Mouse (Mus musculus): Measurements from ENCODE around the gene Vwa7. TPM values are rescaled to one million over a fixed set of nuclear protein-coding genes. Genes with fewer than 3 reads are reported as not detected.
"Not testable (repeated sequence)": the region's sequence is repeated elsewhere in the genome, so short reads cannot be mapped to it uniquely, and the experiment has no call there.

Gene Vwa7
- polyA plus RNA-seq (2016; fragmentation: Nextera tagmentation; extraction: Ambion mirVana): 0.15 and 0.23 TPM in 2 replicates

DNA sequence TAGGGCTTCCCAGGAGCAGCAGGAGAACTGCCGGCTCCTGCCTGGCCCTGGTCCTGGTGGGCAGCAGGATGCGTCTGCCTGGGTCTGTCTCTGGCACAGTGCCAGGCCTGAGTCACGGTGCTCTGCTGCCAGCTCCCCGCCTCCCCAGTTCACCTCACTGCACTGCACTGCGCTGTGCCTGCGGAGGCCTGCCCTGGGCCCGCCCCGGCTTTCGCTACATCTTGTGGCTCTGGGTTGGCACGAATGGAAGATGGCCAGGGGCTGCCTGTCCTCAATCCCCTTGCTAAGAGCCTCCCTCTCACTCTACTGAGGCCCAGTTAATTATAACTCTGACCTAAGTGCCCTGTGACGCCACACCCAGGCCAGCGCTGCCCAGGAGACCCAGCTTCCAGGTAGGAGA lies at the start of gene Vwa7:
TSS of gene Vwa7 (plus strand) at position 204 of the 400 bp plus-strand sequence.
- Histone ChIP-seq H3K4me3 (0 out of 2 replicates have a peak within 1 kb of the TSS, but pooled peaks have one; percentile 11), H3K9me3 (replicated peaks) (no peaks in the 10 kb centered on the region), H3K36me3 (peaks cover 70% of the 10 kb centered on the region), H3K27ac (0 out of 2 replicates have a peak within 1 kb of the TSS, but pooled peaks have one; percentile 16), H3K27me3 (ENCODE audit: low read depth, poor library complexity, severe bottlenecking) (no peaks in the 10 kb centered on the region), H3K4me1 (peaks cover 4% of the 10 kb centered on the region)
- peak; percentile 32 for DNase-seq (ENCODE audit: low spot score)
- WGBS: 90% methylated on average over 12 of the region's 12 CpGs

DNA sequence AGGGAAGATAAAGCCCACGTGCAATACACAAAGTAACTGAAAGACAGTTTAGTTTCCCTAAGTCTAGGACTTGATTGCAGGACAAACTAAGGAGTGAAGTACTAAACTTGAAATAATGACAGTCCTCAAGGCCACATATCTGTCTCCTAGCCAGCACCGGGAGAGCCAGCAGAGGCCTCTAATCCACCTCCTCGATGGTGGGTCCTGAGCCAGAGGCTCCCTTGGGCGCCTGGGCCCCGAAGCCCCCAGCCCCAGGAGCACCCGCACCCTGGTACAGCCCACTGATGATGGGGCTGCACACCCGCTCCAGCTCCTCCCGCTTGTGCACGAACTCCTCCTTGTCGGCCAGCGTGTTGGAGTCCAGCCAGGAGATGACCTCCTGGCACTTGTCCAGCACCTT lies 46.6 kb upstream of the Vwa7 start, which contains the start of gene Gm20481:
TSS of gene Gm20481 (plus strand) at position 91 of the 400 bp plus-strand sequence.
- not testable (repeated sequence) for H3K4me3 ChIP-seq; DNase-seq (ENCODE audit: low spot score); H3K9me3 ChIP-seq (replicated peaks); H3K27ac ChIP-seq; H3K36me3 ChIP-seq
- 66% methylated on average over 6 of the region's 11 CpGs for WGBS
- Histone ChIP-seq H3K4me1 (peaks cover 11% of the 10 kb centered on the region), H3K27me3 (ENCODE audit: low read depth, poor library complexity, severe bottlenecking) (peaks cover 58% of the 10 kb centered on the region)

- not testable (repeated sequence) for DNase-seq (ENCODE audit: low spot score); H3K27ac ChIP-seq; H3K4me3 ChIP-seq; H3K4me1 ChIP-seq; H3K9me3 ChIP-seq (replicated peaks); H3K36me3 ChIP-seq
- WGBS: 34% methylated on average over 26 of the region's 37 CpGs
- peaks cover 50% of the 10 kb centered on the region for H3K27me3 ChIP-seq (ENCODE audit: low read depth, poor library complexity, severe bottlenecking)
Observed at GRCm38 (mm10) chr17:34970850-34971249, 45.5 kb upstream of the Vwa7 start.

DNA sequence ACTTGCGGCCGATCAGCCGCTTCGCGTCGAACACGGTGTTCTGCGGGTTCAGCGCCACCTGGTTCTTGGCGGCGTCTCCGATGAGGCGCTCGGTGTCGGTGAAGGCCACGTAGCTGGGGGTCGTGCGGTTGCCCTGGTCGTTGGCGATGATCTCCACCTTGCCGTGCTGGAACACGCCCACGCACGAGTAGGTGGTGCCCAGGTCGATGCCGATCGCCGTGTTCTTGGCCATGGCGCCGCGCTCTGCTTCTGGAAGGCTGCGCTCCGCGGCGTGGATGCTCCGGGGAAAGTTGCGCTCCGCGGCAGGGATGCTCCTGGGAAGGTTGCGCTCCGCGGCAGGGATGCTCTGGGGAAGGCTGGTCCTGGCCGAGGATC lies 44.7 kb upstream of the Vwa7 start:
- not testable (repeated sequence) for H3K36me3 ChIP-seq; H3K27ac ChIP-seq; DNase-seq (ENCODE audit: low spot score); H3K9me3 ChIP-seq (replicated peaks); H3K4me1 ChIP-seq
- H3K27me3 ChIP-seq (ENCODE audit: low read depth, poor library complexity, severe bottlenecking): peaks cover 49% of the 10 kb centered on the region
- H3K4me3 ChIP-seq: peak overlapping the region; percentile 54
- 0% methylated on average over 18 of the region's 43 CpGs for WGBS

DNA sequence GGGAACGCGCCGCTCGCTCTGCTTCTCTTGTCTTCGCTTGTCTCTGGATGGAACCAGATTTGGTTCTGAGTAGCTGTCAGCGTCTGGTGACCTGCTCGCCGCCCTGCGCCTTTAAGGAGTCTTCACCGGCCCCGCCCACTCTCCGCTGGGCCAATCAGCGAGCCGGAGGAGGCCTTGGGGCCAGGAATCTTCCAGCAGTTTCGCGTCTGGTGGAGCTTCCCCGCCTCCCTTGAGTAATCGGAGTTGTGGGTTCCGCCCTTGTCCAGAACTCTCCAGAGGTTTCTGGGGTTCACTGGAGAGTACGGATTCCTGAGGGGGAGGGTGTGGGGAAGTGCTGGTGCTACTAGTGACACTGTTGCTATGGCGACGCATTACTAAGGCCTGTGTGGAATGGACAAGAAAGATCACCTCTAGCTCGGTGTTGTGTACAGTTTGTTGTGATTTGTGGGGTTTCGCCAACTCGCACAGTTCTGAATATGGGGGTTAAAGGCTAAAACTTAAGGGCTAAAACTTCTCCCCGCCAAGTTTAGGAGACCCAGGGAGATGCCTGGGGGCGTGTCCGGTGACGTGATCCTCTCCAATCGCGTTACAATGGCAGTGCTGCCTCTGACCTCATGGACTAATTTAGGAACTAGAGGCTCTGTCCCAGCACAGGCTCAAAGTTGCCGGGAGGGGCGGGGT lies 44.2 kb upstream of the Vwa7 start, which contains the start of the genes Hspa1a and Hspa1l:
TSS of gene Hspa1a (minus strand) at position 88 of the 681 bp plus-strand sequence.
TSS of gene Hspa1l (plus strand) at position 635 of the 681 bp plus-strand sequence.
- H3K9me3 ChIP-seq (replicated peaks); H3K4me1 ChIP-seq; H3K36me3 ChIP-seq: not testable (repeated sequence)
- H3K27me3 ChIP-seq (ENCODE audit: low read depth, poor library complexity, severe bottlenecking): peaks cover 44% of the 10 kb centered on the region
- H3K4me3 ChIP-seq: peak within 1 kb of the TSS; percentile 54
- H3K27ac ChIP-seq: peak within 1 kb of the TSS; percentile 77
- DNase-seq (ENCODE audit: low spot score): peak; percentile 77
- WGBS: 2% methylated on average over 30 of the region's 33 CpGs

- WGBS: 89% methylated on average over 3 of the region's 3 CpGs
- DNase-seq (ENCODE audit: low spot score): no peak
- H3K27ac ChIP-seq: no peak overlapping the region
Observed at GRCm38 (mm10) chr17:34975581-34976492, 40.5 kb upstream of the Vwa7 start.

GRCm38 (mm10) chr17:34977000-34977399 lies 39.4 kb upstream of the Vwa7 start:
- WGBS: 94% methylated on average over 20 of the region's 20 CpGs
- Histone ChIP-seq H3K4me1 (peaks cover 16% of the 10 kb centered on the region), H3K36me3 (peaks cover 17% of the 10 kb centered on the region), H3K4me3 (no peak overlapping the region), H3K9me3 (replicated peaks) (no peaks in the 10 kb centered on the region), H3K27me3 (ENCODE audit: low read depth, poor library complexity, severe bottlenecking) (peaks cover 11% of the 10 kb centered on the region), H3K27ac (no peak overlapping the region)
- DNase-seq (ENCODE audit: low spot score): no peak

More at GRCm38 (mm10) chr17:34975581-34976492, 40.5 kb upstream of the Vwa7 start:
- peaks cover 11% of the 10 kb centered on the region for H3K27me3 ChIP-seq (ENCODE audit: low read depth, poor library complexity, severe bottlenecking)
- H3K4me3 ChIP-seq: no peak overlapping the region
- peaks cover 13% of the 10 kb centered on the region for H3K4me1 ChIP-seq
- H3K9me3 ChIP-seq (replicated peaks): no peaks in the 10 kb centered on the region
- H3K36me3 ChIP-seq: peaks cover 17% of the 10 kb centered on the region

GRCm38 (mm10) chr17:34978239-34978638 lies 38.1 kb upstream of the Vwa7 start:
- DNase-seq (ENCODE audit: low spot score): no peak
- Histone ChIP-seq H3K27ac (no peak overlapping the region), H3K4me3 (no peak overlapping the region), H3K27me3 (ENCODE audit: low read depth, poor library complexity, severe bottlenecking) (peaks cover 7% of the 10 kb centered on the region), H3K36me3 (peaks cover 17% of the 10 kb centered on the region), H3K4me1 (peaks cover 16% of the 10 kb centered on the region), H3K9me3 (replicated peaks) (no peaks in the 10 kb centered on the region)
- 88% methylated on average over 27 of the region's 27 CpGs for WGBS

GRCm38 (mm10) chr17:34979631-34980030 lies 36.7 kb upstream of the Vwa7 start:
- Histone ChIP-seq H3K4me3 (no peak overlapping the region), H3K27ac (no peak overlapping the region), H3K36me3 (peaks cover 21% of the 10 kb centered on the region), H3K9me3 (replicated peaks) (no peaks in the 10 kb centered on the region), H3K27me3 (ENCODE audit: low read depth, poor library complexity, severe bottlenecking) (no peaks in the 10 kb centered on the region), H3K4me1 (peaks cover 16% of the 10 kb centered on the region)
- no peak for DNase-seq (ENCODE audit: low spot score)
- WGBS: 95% methylated on average over 4 of the region's 4 CpGs

GRCm38 (mm10) chr17:34980655-34981054 lies 35.7 kb upstream of the Vwa7 start:
- Histone ChIP-seq H3K27ac (peak overlapping the region; percentile 99), H3K4me1 (peaks cover 16% of the 10 kb centered on the region), H3K36me3 (peaks cover 32% of the 10 kb centered on the region), H3K27me3 (ENCODE audit: low read depth, poor library complexity, severe bottlenecking) (no peaks in the 10 kb centered on the region), H3K9me3 (replicated peaks) (no peaks in the 10 kb centered on the region), H3K4me3 (peak overlapping the region; percentile 95)
- DNase-seq (ENCODE audit: low spot score): no peak
- 37% methylated on average over 2 of the region's 2 CpGs for WGBS

DNA sequence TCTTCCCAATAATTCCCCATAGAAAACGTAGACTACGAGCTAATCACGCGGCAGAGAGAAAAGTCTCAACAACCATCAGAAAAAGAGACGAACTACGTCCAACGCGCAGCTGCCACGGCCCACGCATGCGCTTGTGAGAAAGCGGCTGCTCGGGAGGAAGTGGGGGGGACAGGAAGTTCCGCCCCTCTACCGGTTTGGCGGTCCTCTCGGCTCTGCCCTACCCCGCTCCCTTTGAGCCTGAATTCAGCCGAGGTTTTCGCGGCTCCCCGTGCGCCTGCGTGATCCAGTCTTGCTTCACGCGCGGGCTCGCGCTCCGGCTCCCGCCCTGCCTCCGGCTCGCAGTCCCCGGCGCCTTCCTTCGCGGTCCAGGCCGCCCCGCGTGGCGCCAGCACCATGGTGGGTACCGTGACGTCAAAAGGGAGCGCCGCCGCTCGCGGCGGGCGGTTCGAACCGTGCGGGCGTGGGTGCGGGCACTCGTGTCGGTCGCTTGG lies 34.6 kb upstream of the Vwa7 start, which contains the start of gene Lsm2:
TSS of gene Lsm2 (plus strand) at position 173 of the 491 bp plus-strand sequence.
- Histone ChIP-seq H3K27ac (peak within 1 kb of the TSS; percentile 99), H3K36me3 (peaks cover 41% of the 10 kb centered on the region), H3K27me3 (ENCODE audit: low read depth, poor library complexity, severe bottlenecking) (no peaks in the 10 kb centered on the region), H3K4me1 (peaks cover 16% of the 10 kb centered on the region), H3K4me3 (peak within 1 kb of the TSS; percentile 95), H3K9me3 (replicated peaks) (no peaks in the 10 kb centered on the region)
- peak; percentile 92 for DNase-seq (ENCODE audit: low spot score)
- under 1% methylated on average over 58 of the region's 58 CpGs for WGBS

GRCm38 (mm10) chr17:34982328-34982727 lies 34.1 kb upstream of the Vwa7 start:
- Histone ChIP-seq H3K27ac (peak overlapping the region; percentile 99), H3K4me3 (peak overlapping the region; percentile 95), H3K36me3 (peaks cover 41% of the 10 kb centered on the region), H3K9me3 (replicated peaks) (no peaks in the 10 kb centered on the region), H3K27me3 (ENCODE audit: low read depth, poor library complexity, severe bottlenecking) (no peaks in the 10 kb centered on the region), H3K4me1 (peaks cover 16% of the 10 kb centered on the region)
- WGBS: 0% methylated on average over 15 of the region's 15 CpGs
- no peak for DNase-seq (ENCODE audit: low spot score)
